Mouse (Mus musculus) megakaryocyte, embryonic 14.5 days (primary cell): ENCODE data around the gene Tmpo. TPM values are rescaled to one million over a fixed set of nuclear protein-coding genes. Genes with fewer than 3 reads are reported as not detected.

Source experiments
- H3K27me3 ChIP-seq: replicated peaks from 2 replicates; pipeline ENCODE3; 2012; ENCODE audit warnings: inconsistent platforms
- H3K36me3 ChIP-seq: replicated peaks from 2 replicates; pipeline ENCODE3; 2012; ENCODE audit warnings: low read length, inconsistent platforms, mixed read lengths
- H3K4me1 ChIP-seq: 2 replicates; pipeline ENCODE4 v1.6.1; 2012; ENCODE audit warnings: inconsistent platforms
- H3K4me3 ChIP-seq: replicated peaks from 2 replicates; pipeline ENCODE3; 2012; ENCODE audit warnings: moderate library complexity, mild to moderate bottlenecking, inconsistent platforms
- H3K9me3 ChIP-seq: 2 replicates; pipeline ENCODE4 v1.6.1; 2012; ENCODE audit warnings: inconsistent platforms
- FLI1 ChIP-seq: IDR thresholded peaks from 2 replicates; pipeline ENCODE4 v1.6.1; 2012; ENCODE audit warnings: low read length, inconsistent platforms, mixed read lengths
- GATA1 ChIP-seq: IDR thresholded peaks from 3 replicates; pipeline ENCODE4 v1.6.1; 2012; ENCODE audit warnings: mixed read lengths, low read length, inconsistent platforms, borderline replicate concordance
- polyA plus RNA-seq: library from polyadenylated mRNA; stranded (reverse); fragments of >175 nt; gene quantifications from 2 replicates; pipeline ENCODE4 v1.2.3, GENCODE M21; 2012; ENCODE audit warnings: low replicate concordance; ENCODE audit not compliant: insufficient read depth

Gene Tmpo
- polyA plus RNA-seq, 1 experiment = 51.4 TPM

GRCm38 (mm10) chr10:91171455-91172328, 9.4 kb downstream of the Tmpo start:
- H3K4me1 ChIP-seq = peaks cover 40% of the 10 kb centered on the region
- H3K9me3 ChIP-seq = no peaks in the 10 kb centered on the region
- peak overlapping the region; percentile 99 for H3K4me3 ChIP-seq
- H3K27me3 ChIP-seq = no peaks in the 10 kb centered on the region
- no peak for TF ChIP-seq GATA1
- no peak for TF ChIP-seq FLI1
- H3K36me3 ChIP-seq = no peaks in the 10 kb centered on the region

GRCm38 (mm10) chr10:91171041-91171440, 10.1 kb downstream of the Tmpo start:
- TF ChIP-seq FLI1 (no peak), GATA1 (no peak)
- Histone ChIP-seq H3K9me3 (no peaks in the 10 kb centered on the region), H3K4me1 (peaks cover 41% of the 10 kb centered on the region), H3K36me3 (no peaks in the 10 kb centered on the region), H3K27me3 (no peaks in the 10 kb centered on the region), H3K4me3 (peak overlapping the region; percentile 99)

GRCm38 (mm10) chr10:91170143-91170941, 10.8 kb downstream of the Tmpo start:
- no peaks in the 10 kb centered on the region for H3K27me3 ChIP-seq
- TF ChIP-seq GATA1 (no peak), FLI1 (no peak)
- H3K4me1 ChIP-seq = peaks cover 44% of the 10 kb centered on the region
- peak overlapping the region; percentile 99 for H3K4me3 ChIP-seq
- peaks cover 5% of the 10 kb centered on the region for H3K36me3 ChIP-seq
- no peaks in the 10 kb centered on the region for H3K9me3 ChIP-seq

- no peak for TF ChIP-seq GATA1
- no peak for TF ChIP-seq FLI1
- H3K4me3 ChIP-seq = peak overlapping the region; percentile 99
- H3K9me3 ChIP-seq = no peaks in the 10 kb centered on the region
- no peaks in the 10 kb centered on the region for H3K27me3 ChIP-seq
- H3K36me3 ChIP-seq = peaks cover 10% of the 10 kb centered on the region
- peaks cover 50% of the 10 kb centered on the region for H3K4me1 ChIP-seq
Measured at GRCm38 (mm10) chr10:91169414-91170065, 11.6 kb downstream of the Tmpo start.

- Histone ChIP-seq H3K4me3 (peak overlapping the region; percentile 83), H3K36me3 (peaks cover 27% of the 10 kb centered on the region), H3K4me1 (peaks cover 67% of the 10 kb centered on the region), H3K9me3 (no peaks in the 10 kb centered on the region), H3K27me3 (no peaks in the 10 kb centered on the region)
- no peak for TF ChIP-seq GATA1
- TF ChIP-seq FLI1 = no peak
Measured at GRCm38 (mm10) chr10:91167352-91167751, 13.8 kb downstream of the Tmpo start.

GRCm38 (mm10) chr10:91166890-91167289, 14.2 kb downstream of the Tmpo start:
- no peaks in the 10 kb centered on the region for H3K27me3 ChIP-seq
- no peak for TF ChIP-seq FLI1
- no peak for TF ChIP-seq GATA1
- H3K4me1 ChIP-seq = peaks cover 67% of the 10 kb centered on the region
- H3K36me3 ChIP-seq = peaks cover 32% of the 10 kb centered on the region
- no peaks in the 10 kb centered on the region for H3K9me3 ChIP-seq
- H3K4me3 ChIP-seq = peak overlapping the region; percentile 83

- H3K4me3 ChIP-seq = no peak overlapping the region
- peaks cover 70% of the 10 kb centered on the region for H3K4me1 ChIP-seq
- H3K36me3 ChIP-seq = peaks cover 42% of the 10 kb centered on the region
- no peaks in the 10 kb centered on the region for H3K9me3 ChIP-seq
- no peaks in the 10 kb centered on the region for H3K27me3 ChIP-seq
- TF ChIP-seq FLI1 = no peak
- no peak for TF ChIP-seq GATA1
Measured at GRCm38 (mm10) chr10:91165850-91166249, 15.3 kb downstream of the Tmpo start.

- Histone ChIP-seq H3K27me3 (no peaks in the 10 kb centered on the region), H3K4me1 (peaks cover 69% of the 10 kb centered on the region), H3K9me3 (no peaks in the 10 kb centered on the region), H3K36me3 (peaks cover 56% of the 10 kb centered on the region), H3K4me3 (no peak overlapping the region)
- no peak for TF ChIP-seq GATA1
- TF ChIP-seq FLI1 = no peak
Measured at GRCm38 (mm10) chr10:91164491-91164890, 16.6 kb downstream of the Tmpo start.

- Histone ChIP-seq H3K9me3 (no peaks in the 10 kb centered on the region), H3K4me1 (peaks cover 54% of the 10 kb centered on the region), H3K27me3 (no peaks in the 10 kb centered on the region), H3K36me3 (peaks cover 74% of the 10 kb centered on the region), H3K4me3 (no peak overlapping the region)
- no peak for TF ChIP-seq GATA1
- TF ChIP-seq FLI1 = no peak
Measured at GRCm38 (mm10) chr10:91162511-91163163, 18.5 kb downstream of the Tmpo start.
